Mouse (Mus musculus) forebrain, embryonic 12.5 days (tissue): ENCODE data around the gene Hmga2. TPM values are rescaled to one million over a fixed set of nuclear protein-coding genes. Genes with fewer than 3 reads are reported as not detected.

Source experiments
- ATAC-seq: fragments of 200-750 bp; cut with Nextera tagmentation; 2 replicates; pipeline ENCODE4 v1.8.0; 2017; ENCODE audit warnings: moderate TSS enrichment; ENCODE audit not compliant: low FRiP score
- H3K27ac ChIP-seq: fragments of 300-500 bp; sonication (generic); 2 replicates; pipeline ENCODE4 v1.5.1; 2016; ENCODE audit warnings: mild to moderate bottlenecking
- H3K27me3 ChIP-seq: fragments of 300-500 bp; sonication (generic); 2 replicates; pipeline ENCODE4 v1.6.1; 2016; ENCODE audit warnings: mild to moderate bottlenecking
- H3K36me3 ChIP-seq: fragments of 300-500 bp; sonication (generic); replicated peaks from 2 replicates; pipeline ENCODE4 v1.6.1; 2016; ENCODE audit warnings: mild to moderate bottlenecking
- H3K4me1 ChIP-seq: fragments of 300-500 bp; sonication (generic); 2 replicates; pipeline ENCODE4 v1.6.1; 2016
- H3K4me2 ChIP-seq: fragments of 300-500 bp; sonication (generic); 2 replicates; pipeline ENCODE4 v1.6.1; 2016; ENCODE audit warnings: mild to moderate bottlenecking, moderate library complexity
- H3K4me3 ChIP-seq: fragments of 300-500 bp; sonication (generic); replicated peaks from 2 replicates; pipeline ENCODE4 v1.5.1; 2016; ENCODE audit warnings: mild to moderate bottlenecking
- H3K9ac ChIP-seq: fragments of 300-500 bp; sonication (generic); 2 replicates; pipeline ENCODE4 v1.6.1; 2016; ENCODE audit warnings: mild to moderate bottlenecking
- H3K9me3 ChIP-seq: fragments of 300-500 bp; sonication (generic); 2 replicates; pipeline ENCODE4 v1.6.1; 2016
- WGBS: fragments of 180-500 bp; shearing (Covaris S2); methylation state at CpG from one replicate; pipeline ENCODE4 v1.1.7; 2016; 5-methylcytosine and 5-hydroxymethylcytosine counted together
- polyA plus RNA-seq: library from polyadenylated mRNA; unstranded; fragments of >200 nt; fragmentation: Nextera tagmentation; extraction: Ambion mirVana; gene quantifications from 2 replicates; pipeline ENCODE4 v1.2.1, GENCODE M21; 2016

The Hmga2 gene
- polyA plus RNA-seq, 1 experiment from 2014 or later: 48.9 TPM

GRCm38 (mm10) chr10:120432731-120433462 lies 43.4 kb downstream of the Hmga2 start:
- no peak overlapping the region for H3K9ac ChIP-seq
- no peak for ATAC-seq
- H3K4me3 ChIP-seq: no peak overlapping the region
- H3K9me3 ChIP-seq: no peaks in the 10 kb centered on the region
- no peaks in the 10 kb centered on the region for H3K27me3 ChIP-seq
- peaks cover 37% of the 10 kb centered on the region; the same call in 1 of the 2 replicates for H3K4me1 ChIP-seq
- H3K27ac ChIP-seq: peak overlapping the region; percentile 56
- no peak overlapping the region for H3K4me2 ChIP-seq
- WGBS: 48% methylated on average over 9 of the region's 9 CpGs
- peaks cover 8% of the 10 kb centered on the region; the same call in 1 of the 2 replicates for H3K36me3 ChIP-seq

- 78% methylated on average over 9 of the region's 9 CpGs for WGBS
- ATAC-seq: no peak
- H3K4me2 ChIP-seq: no peak overlapping the region
- H3K27ac ChIP-seq: 0 out of 2 replicates have a peak overlapping the region, but pooled peaks have one; percentile 25
- no peak overlapping the region for H3K4me3 ChIP-seq
- 0 out of 2 replicates have a peak, but pooled peaks cover 5% of the 10 kb centered on the region for H3K36me3 ChIP-seq
- H3K4me1 ChIP-seq: peaks cover 42% of the 10 kb centered on the region; the same call in 1 of the 2 replicates
- H3K9ac ChIP-seq: no peak overlapping the region
- H3K9me3 ChIP-seq: no peaks in the 10 kb centered on the region
- H3K27me3 ChIP-seq: no peaks in the 10 kb centered on the region
Observed at GRCm38 (mm10) chr10:120432081-120432480, 44.2 kb downstream of the Hmga2 start.

- H3K9me3 ChIP-seq: no peaks in the 10 kb centered on the region
- H3K4me2 ChIP-seq: no peak overlapping the region
- H3K4me1 ChIP-seq: peaks cover 47% of the 10 kb centered on the region; the same call in 1 of the 2 replicates
- ATAC-seq: no peak
- H3K4me3 ChIP-seq: no peak overlapping the region
- H3K36me3 ChIP-seq: 0 out of 2 replicates have a peak, but pooled peaks cover 1% of the 10 kb centered on the region
- H3K27ac ChIP-seq: no peak overlapping the region
- no peaks in the 10 kb centered on the region for H3K27me3 ChIP-seq
- 84% methylated on average over 2 of the region's 2 CpGs for WGBS
- no peak overlapping the region for H3K9ac ChIP-seq
Observed at GRCm38 (mm10) chr10:120431435-120431834, 44.8 kb downstream of the Hmga2 start.

- 81% methylated on average over 7 of the region's 7 CpGs for WGBS
- no peaks in the 10 kb centered on the region for H3K36me3 ChIP-seq
- peaks cover 56% of the 10 kb centered on the region; the same call in 1 of the 2 replicates for H3K4me1 ChIP-seq
Observed at GRCm38 (mm10) chr10:120430422-120430821, 45.8 kb downstream of the Hmga2 start.

GRCm38 (mm10) chr10:120429758-120430259 lies 46.5 kb downstream of the Hmga2 start:
- H3K9me3 ChIP-seq: no peaks in the 10 kb centered on the region
- H3K27me3 ChIP-seq: no peaks in the 10 kb centered on the region
- H3K9ac ChIP-seq: no peak overlapping the region
- peaks cover 57% of the 10 kb centered on the region; the same call in 1 of the 2 replicates for H3K4me1 ChIP-seq
- H3K36me3 ChIP-seq: no peaks in the 10 kb centered on the region
- no peak overlapping the region for H3K4me2 ChIP-seq
- no peak for ATAC-seq
- no peak overlapping the region for H3K4me3 ChIP-seq
- WGBS: 83% methylated on average over 5 of the region's 5 CpGs
- no peak overlapping the region for H3K27ac ChIP-seq

More at GRCm38 (mm10) chr10:120430422-120430821, 45.8 kb downstream of the Hmga2 start:
- no peak for ATAC-seq
- Histone ChIP-seq H3K9me3 (no peaks in the 10 kb centered on the region), H3K4me3 (no peak overlapping the region), H3K9ac (no peak overlapping the region), H3K27ac (no peak overlapping the region; the same call in 1 of the 2 replicates), H3K4me2 (no peak overlapping the region), H3K27me3 (no peaks in the 10 kb centered on the region)

- Histone ChIP-seq H3K27me3 (no peaks in the 10 kb centered on the region), H3K36me3 (no peaks in the 10 kb centered on the region), H3K4me2 (no peak overlapping the region), H3K9ac (no peak overlapping the region), H3K27ac (peak overlapping the region; percentile 65), H3K9me3 (no peaks in the 10 kb centered on the region), H3K4me1 (peaks cover 58% of the 10 kb centered on the region; the same call in 1 of the 2 replicates), H3K4me3 (no peak overlapping the region)
- no peak for ATAC-seq
- 78% methylated on average over 10 of the region's 10 CpGs for WGBS
Observed at GRCm38 (mm10) chr10:120429199-120429551, 47.1 kb downstream of the Hmga2 start.

- no peaks in the 10 kb centered on the region for H3K36me3 ChIP-seq
- H3K4me3 ChIP-seq: no peak overlapping the region
- H3K27me3 ChIP-seq: no peaks in the 10 kb centered on the region
- peak overlapping the region; percentile 38; the same call in 1 of the 2 replicates for H3K9ac ChIP-seq
- peak overlapping the region; percentile 65 for H3K27ac ChIP-seq
- H3K9me3 ChIP-seq: no peaks in the 10 kb centered on the region
- peaks cover 63% of the 10 kb centered on the region; the same call in 1 of the 2 replicates for H3K4me1 ChIP-seq
- no peak for ATAC-seq
- no peak overlapping the region for H3K4me2 ChIP-seq
- 74% methylated on average over 33 of the region's 33 CpGs for WGBS
Observed at GRCm38 (mm10) chr10:120428430-120429198, 47.7 kb downstream of the Hmga2 start.

GRCm38 (mm10) chr10:120426086-120426610 lies 50.1 kb downstream of the Hmga2 start:
- H3K4me1 ChIP-seq: peaks cover 68% of the 10 kb centered on the region

GRCm38 (mm10) chr10:120424015-120424414 lies 52.3 kb downstream of the Hmga2 start:
- ATAC-seq: no peak
- no peak overlapping the region for H3K4me2 ChIP-seq
- no peaks in the 10 kb centered on the region for H3K9me3 ChIP-seq
- WGBS: 90% methylated on average over 9 of the region's 9 CpGs
- H3K27me3 ChIP-seq: no peaks in the 10 kb centered on the region
- no peaks in the 10 kb centered on the region for H3K36me3 ChIP-seq
- H3K9ac ChIP-seq: no peak overlapping the region
- peaks cover 71% of the 10 kb centered on the region for H3K4me1 ChIP-seq
- H3K4me3 ChIP-seq: no peak overlapping the region
- H3K27ac ChIP-seq: no peak overlapping the region

More at GRCm38 (mm10) chr10:120426086-120426610, 50.1 kb downstream of the Hmga2 start:
- Histone ChIP-seq H3K27me3 (no peaks in the 10 kb centered on the region), H3K36me3 (no peaks in the 10 kb centered on the region), H3K9ac (no peak overlapping the region; the same call in 1 of the 2 replicates), H3K4me3 (no peak overlapping the region), H3K27ac (no peak overlapping the region), H3K9me3 (no peaks in the 10 kb centered on the region), H3K4me2 (no peak overlapping the region)
- no peak for ATAC-seq
- 70% methylated on average over 14 of the region's 14 CpGs for WGBS

GRCm38 (mm10) chr10:120423256-120423655 lies 53.0 kb downstream of the Hmga2 start:
- peaks cover 71% of the 10 kb centered on the region for H3K4me1 ChIP-seq
- no peak for ATAC-seq
- H3K36me3 ChIP-seq: no peaks in the 10 kb centered on the region
- WGBS: 82% methylated on average over 7 of the region's 7 CpGs
- no peaks in the 10 kb centered on the region for H3K27me3 ChIP-seq
- no peaks in the 10 kb centered on the region for H3K9me3 ChIP-seq
- no peak overlapping the region for H3K4me3 ChIP-seq
- H3K27ac ChIP-seq: peak overlapping the region; percentile 2; the same call in 1 of the 2 replicates
- no peak overlapping the region for H3K9ac ChIP-seq
- H3K4me2 ChIP-seq: no peak overlapping the region

- peaks cover 74% of the 10 kb centered on the region for H3K4me1 ChIP-seq
- WGBS: 66% methylated on average over 4 of the region's 4 CpGs
- H3K27me3 ChIP-seq: no peaks in the 10 kb centered on the region
- H3K9ac ChIP-seq: no peak overlapping the region
- H3K36me3 ChIP-seq: no peaks in the 10 kb centered on the region
- ATAC-seq: no peak
- H3K4me2 ChIP-seq: no peak overlapping the region
- no peak overlapping the region for H3K4me3 ChIP-seq
- peak overlapping the region; percentile 2 for H3K27ac ChIP-seq
- no peaks in the 10 kb centered on the region for H3K9me3 ChIP-seq
Observed at GRCm38 (mm10) chr10:120422820-120423219, 53.4 kb downstream of the Hmga2 start.

GRCm38 (mm10) chr10:120422050-120422449 lies 54.2 kb downstream of the Hmga2 start:
- H3K27me3 ChIP-seq: no peaks in the 10 kb centered on the region
- H3K4me1 ChIP-seq: peaks cover 77% of the 10 kb centered on the region
- no peaks in the 10 kb centered on the region for H3K36me3 ChIP-seq
- no peak overlapping the region for H3K4me3 ChIP-seq
- H3K4me2 ChIP-seq: no peak overlapping the region
- no peak for ATAC-seq
- H3K9ac ChIP-seq: no peak overlapping the region
- WGBS: 40% methylated on average over 10 of the region's 10 CpGs
- H3K27ac ChIP-seq: peak overlapping the region; percentile 2
- H3K9me3 ChIP-seq: no peaks in the 10 kb centered on the region
